Mouse (Mus musculus) granulocyte monocyte progenitor cell, adult 5-6 weeks (primary cell): ENCODE results near the gene Abl1. TPM values are rescaled to one million over a fixed set of nuclear protein-coding genes. Genes with fewer than 3 reads are reported as not detected.
A peak's percentile ranks its signal among the peaks of the same experiment; 100 is the strongest.

Experiments used
- ATAC-seq: replicated peaks from 2 replicates; pipeline ENCODE4 v1.8.0; 2016; ENCODE audit warnings: mild to moderate bottlenecking, moderate TSS enrichment, inconsistent platforms; ENCODE audit not compliant: poor library complexity, severe bottlenecking
- total RNA-seq, 2 experiments: library from RNA; stranded (forward) in 1 of 2; stranded (reverse) in 1 of 2; fragments of 200-712, 200-1000 nt in 1 of 2; fragments of >200 nt in 1 of 2; fragmentation: Nextera tagmentation in 1 of 2; gene quantifications; 2 replicates each; pipeline ENCODE4 v1.2.3; 2014 to 2017

Gene Abl1
- total RNA-seq, 2 experiments from 2014 or later: 24.5 to 65.4 TPM

DNA sequence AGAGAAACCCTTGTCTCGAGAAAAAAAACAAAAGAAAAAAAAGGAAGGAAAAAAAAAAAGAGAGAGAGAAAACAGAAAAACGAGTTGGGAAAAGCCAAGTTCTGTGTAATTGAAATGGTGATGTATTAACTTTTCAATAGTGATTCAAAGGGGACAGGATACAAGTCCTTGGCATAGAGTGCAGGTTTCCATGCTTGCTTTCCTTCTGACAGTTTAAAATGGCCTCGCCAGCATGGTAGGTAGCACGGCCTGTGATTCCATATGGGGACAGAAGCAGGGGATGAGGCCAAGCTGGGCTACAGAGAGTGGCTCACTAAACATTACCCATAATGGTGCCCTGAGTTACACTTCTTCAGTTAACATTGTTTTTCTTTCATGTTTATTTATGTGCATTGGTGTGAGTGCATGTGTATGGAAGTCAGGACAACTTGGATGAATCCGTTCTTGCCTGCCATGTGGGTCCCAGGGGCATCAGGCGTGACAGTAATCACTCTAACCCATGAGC, 6.4 kb upstream of the Abl1 start:
- no peak for ATAC-seq

DNA sequence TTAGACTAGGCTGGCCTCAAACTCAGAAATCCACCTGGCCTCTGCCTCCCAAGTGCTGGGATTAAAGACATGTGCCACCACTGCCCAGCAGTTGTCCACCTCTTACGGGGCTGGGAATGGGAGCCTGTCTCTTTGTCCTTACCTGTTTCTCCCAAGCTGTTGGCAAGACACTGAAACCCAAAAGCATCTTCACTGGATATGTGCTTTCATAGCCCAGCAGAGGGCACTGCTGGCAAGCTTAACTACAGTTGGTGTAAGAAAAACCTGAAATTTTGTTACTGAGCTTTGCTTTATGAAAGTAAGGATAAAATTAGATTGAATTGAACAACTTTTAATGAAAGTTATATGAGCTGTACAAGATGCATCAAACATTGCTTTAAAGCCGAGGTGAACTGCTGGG, 4.5 kb upstream of the Abl1 start:
- no peak for ATAC-seq

DNA sequence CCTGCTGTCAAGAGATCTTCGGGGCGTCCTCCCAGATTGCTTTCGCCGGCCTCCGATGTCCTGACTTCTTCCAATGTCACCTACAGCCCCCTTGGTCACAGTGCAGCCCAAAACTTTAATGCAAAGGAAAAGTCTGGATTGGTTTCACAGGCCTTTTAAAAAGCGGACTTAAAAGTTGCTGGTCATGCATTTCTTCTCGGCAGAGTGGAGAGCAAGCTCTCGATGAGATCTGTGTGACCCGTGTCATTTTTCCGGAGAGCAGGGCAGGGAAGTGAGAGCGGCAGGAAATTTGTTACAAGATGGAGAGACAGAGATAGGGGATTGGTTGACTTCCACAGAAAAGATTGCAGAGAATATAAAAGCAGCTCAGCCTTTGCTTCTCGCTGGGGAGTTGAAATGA, 869 bp downstream of the Abl1 start:
- ATAC-seq: peak; percentile 23; the same call in 1 of the 2 replicates

DNA sequence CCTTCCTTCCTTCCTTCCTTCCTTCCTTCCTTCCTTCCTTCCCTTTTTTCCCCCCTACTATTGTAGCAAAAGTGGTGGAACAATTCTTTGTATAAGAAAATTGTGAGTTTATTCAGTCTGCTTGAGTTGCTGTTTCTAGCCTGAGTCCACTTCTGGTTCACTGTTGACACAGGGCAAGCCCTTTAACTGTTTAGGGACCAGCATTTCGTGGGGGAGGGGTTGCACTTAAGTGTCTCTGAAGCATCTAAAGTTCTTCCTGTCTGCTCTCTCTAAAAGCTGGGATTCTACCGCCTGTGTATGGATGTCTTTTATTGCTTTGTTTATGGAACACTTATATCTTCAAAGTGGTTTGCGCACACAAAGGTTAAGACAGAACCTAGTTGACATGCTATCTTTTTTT, 1.9 kb downstream of the Abl1 start:
- no peak for ATAC-seq

DNA sequence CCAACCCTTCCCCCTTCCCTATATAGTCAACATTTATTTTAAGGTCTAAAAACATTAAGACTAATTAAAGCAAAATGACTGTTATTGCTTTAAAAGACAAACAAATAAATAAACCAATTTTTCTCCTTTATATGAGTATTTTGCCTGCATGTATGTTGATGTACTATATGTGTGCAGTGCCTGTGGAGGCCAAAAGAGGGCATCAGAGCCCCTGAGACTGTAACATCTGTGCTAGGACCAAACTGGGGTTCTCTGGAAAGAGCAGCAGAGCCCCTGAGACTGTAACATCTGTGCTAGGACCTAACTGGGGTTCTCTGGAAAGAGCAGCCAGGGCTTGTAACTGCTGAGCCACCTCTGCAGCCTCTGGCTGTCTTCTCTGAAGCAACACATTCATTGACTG, 10.0 kb downstream of the Abl1 start:
- ATAC-seq: no peak

DNA sequence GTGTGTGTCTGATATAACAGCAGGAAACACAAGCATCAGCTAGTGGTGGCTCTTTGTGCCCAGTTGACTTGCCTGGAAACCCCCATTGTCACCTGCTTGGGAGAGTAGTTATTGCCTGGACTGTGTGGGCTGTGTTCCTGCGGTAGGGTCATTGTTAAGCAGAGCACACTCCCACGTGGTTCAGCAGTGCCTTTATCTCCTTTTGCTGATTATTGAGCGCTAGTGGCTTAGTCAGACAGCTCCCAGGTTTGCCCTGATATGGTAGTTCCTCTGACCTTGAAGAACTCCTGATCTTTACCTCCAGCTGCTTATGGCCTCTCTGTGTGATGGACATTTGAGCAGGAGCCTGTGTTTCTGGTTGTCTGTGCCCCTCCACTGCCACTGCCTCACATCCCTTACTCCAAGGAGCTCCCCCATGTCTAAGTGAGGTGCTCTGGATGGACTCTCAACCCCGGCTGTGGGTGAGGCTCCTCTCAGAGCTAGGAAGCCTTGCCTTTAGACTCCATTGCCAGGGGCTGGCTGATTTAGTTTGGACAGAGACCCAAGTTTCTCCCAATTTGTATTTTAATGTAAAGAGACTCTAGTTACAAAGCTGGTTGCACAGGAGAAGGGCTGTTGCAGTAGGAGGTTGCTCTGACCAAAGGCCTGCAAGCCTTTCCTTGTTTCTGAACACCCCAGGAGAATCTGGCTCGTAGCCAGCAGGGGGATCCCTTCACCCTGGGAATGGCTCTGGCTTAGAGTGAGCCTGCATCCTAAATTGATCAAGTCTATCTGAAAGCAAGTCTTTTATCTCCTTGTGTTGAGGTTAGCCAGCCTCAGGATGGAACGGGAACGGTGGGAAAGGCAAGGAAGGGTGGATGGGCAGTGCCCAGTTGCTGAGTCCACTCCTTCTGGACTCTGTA, 12.6 kb downstream of the Abl1 start:
- no peak for ATAC-seq

DNA sequence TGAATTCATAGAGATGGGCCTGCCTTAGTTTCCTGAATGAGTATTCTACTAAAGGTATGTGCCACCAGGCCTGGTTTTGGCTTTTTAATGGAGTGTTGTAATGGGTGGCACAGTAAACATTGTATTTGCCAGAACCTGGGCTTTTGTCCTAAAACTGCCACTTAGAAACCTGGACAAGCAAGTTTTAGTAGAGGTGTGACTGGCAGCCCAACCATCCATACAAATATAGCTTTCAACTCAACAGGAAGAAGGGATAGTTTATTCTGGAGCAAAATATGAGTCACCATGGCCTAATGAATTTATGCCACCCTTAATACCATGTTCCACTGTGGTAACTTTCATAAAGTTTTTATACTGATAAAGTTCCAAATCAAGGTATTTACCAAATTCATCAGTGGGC, 15.1 kb downstream of the Abl1 start:
- ATAC-seq: no peak

DNA sequence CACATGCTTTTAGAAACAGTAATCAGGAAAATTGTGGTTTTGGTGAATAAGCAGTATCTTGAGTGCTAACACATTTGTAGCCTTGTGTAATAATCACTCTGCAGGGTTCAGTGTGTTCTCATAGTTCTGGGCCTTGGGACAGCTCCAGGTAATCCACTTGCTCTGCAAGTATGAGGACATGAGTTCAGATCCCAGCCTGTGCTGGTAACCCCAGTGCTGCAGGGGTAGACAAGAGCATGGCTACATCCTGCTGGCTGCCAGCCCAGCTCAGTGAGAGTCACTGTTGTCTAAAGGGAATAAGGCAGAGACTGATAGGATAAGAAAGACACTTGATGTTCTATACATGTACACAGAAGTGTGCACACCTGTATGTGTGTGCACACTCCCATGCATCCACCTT, 17.7 kb downstream of the Abl1 start:
- no peak for ATAC-seq

DNA sequence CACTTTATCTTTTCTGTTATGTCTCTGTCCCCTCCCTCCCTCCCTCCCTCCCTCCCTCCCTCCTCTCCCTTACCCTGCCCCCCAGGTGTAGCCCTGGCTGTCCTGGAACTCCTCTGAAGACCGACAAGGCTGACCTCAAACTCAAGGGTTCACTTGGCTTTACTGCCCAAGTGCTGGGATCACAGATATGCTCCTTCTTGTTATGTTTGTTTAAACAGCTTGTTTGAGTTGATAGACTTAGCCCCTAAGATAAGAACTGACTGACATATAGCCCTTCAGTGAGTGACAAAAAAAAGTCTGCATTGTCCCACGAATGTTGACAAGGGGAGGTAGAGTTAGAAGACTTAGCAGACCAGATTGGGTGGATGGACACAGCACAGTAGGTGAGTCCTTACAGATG, 18.4 kb downstream of the Abl1 start:
- no peak for ATAC-seq

DNA sequence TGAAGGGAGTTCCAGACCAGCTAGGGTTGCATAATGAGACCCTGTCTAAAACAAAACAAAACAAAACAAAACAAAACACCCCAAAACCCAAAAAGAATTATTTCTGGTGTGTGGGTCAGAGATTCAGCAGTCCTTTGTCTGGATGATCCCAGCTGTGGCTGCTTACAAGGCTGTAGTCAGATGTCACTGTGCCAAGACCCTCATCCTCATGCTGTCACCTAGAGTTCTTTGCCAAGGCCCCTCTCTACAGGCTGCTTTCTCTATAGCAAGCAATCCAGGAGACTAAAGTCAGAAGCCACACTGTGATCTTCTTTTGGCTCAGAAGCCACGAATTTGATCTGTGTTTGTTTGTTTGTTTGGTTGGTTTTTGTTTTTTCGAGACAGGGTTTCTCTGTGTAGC, 24.5 kb downstream of the Abl1 start:
- ATAC-seq: no peak

DNA sequence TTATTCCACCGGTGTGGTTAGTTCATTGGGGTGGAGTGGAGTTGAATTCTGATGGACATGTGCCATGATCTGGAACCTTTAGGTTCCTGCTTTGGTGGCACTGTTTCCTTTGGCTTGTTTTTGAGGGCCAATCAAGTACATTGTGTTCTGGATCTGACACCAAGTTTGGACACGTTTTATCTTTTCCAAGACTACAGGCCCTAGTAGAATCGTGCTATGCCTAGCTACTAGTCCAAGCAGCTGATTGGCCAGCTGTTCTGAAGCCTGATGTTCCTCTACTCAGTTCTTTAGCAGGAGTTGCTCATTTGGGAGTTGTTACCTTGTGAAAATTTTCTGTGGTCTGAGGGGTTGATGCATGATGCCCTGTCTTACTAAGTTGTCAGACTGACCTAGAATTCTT, 25.6 kb downstream of the Abl1 start:
- no peak for ATAC-seq

DNA sequence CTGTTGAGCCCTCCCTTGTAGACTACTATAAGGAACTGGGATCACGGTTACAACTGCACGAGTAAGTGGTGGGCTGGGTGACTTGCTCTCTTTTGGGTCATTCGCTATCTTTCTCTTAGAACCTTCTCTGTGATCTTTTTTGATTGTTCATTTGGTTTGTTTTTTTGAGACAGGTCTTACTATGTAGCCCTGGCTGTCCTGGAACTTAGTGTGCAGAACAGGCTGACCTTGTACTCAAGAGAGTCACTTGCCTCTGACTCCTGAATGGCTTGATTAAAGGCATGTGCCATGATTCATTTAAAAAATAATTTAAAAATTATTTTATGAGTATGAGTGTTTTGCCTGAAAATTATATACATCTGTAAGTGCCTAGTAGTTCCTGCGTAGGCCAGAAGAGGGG, 26.6 kb downstream of the Abl1 start:
- ATAC-seq: no peak

DNA sequence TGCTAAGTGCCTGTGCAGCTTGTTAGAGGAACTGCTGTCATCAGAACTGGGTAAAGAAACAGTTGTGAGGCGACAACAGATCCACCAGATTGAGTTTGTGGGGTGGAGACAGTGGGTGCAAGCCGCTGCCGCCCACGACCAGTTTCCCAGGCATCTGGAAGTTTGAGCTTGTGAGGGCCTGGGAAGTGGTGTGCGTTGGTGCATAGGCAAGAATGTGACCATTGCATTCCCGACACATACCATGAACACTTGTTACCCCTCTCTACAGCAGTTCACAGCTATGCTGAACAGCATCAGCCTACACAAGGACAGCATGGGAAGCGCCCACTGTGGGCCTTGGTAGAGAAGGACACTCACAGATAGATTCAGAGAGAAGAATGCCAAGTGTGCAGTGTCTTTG, 27.8 kb downstream of the Abl1 start:
- no peak for ATAC-seq

DNA sequence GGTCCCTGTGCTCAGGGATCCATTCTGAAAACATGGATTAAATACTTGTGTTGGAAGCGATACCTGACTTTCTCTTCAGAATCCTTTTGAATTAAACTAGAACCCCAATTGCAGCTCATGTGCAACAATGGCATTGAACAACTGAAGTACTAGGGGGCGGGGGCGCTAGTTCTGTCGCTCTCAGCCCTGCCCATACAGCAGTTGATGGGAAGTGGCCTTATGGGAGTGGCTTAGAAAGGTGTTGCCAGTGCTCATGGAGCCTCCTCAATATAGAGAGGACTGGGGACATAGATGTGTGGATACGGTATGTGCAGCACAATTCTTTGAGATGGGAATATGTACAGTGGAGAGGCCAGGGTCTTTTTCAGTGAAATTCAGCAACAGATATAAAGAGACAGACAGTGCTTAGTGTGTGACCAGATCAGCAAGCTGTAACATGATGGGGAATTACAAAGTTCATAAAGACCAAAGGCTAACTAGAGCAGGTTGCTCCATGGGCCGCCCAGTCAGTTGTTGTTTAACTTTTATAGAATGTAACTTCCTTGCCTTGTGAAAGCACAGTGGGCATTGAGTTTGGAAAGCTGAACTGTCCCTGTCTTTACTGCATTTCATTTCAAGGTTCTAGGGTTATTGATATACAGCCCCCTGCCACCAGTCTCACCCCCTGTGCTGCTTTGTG, 31.2 kb downstream of the Abl1 start:
- no peak for ATAC-seq

DNA sequence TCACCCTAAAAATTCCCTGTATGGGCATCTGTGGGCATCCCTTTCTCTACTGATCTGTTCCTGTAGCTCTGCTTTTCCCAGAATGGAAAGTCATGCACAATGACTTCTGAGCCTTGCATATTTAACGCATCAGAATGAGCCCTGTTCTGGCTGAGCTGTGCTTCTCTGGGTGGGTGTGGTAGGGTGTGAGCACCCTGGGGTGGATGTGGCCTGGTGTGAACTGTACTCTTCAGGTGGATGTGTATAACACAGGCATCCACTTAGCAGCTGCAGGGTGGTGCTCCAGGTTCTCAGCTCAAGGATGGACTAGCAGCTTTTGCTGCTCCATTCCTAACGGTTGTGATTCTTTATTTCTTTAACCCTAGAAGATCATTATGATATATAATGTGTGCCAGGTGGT, 31.8 kb downstream of the Abl1 start:
- ATAC-seq: no peak

DNA sequence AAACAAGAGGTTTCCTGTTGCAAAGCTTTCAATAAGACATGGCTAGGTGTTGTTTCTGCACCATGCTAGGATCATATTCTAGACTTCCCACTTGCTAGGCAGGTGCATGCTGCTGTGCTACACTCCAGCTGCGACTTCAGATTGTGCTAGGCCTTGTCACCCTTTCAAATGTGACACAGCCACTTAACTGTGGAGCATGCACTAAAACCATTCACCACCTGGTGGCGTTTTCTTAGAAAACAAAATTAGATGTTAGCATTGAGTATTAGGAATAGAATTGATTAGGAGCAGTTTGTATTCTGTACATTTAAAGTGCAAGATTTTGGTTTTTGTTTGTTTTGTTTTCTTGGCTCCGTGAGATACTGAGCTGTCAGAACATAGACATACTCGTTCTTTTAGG, 32.6 kb downstream of the Abl1 start:
- ATAC-seq: no peak

DNA sequence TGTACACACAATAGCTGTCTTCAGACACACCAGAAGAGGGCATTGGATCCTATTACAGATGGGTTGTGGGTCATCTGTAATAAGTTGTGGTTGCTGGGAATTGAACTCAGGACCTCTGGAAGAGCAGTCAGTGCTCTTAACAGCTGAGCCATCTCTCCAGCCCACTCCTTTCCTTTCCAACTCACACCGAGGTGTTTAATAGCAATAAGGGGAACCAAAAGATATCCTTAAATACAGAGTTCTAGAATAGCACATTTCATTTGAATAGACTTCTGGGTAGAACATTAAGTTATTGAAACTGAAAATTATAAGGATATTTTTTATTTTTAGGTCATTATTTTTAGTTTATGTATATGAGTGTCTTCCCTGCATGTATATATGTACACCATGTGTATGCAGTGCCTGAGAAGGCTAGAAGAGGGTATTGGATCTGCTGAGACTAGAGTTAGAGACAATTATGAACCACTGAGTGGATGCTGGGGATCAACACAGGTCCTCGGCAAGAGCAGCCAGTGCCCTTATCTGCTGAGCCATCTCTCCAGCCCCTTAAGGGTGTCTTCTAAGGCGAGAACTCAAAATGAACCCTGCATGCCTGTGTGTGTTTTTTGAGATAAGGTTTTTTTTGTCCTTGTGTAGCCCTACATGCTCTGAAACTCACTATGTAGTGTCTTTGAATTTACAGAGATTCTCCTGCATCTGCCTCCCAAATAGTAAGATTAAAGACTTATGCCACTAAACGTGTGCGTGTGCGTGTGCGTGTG, 36.7 kb downstream of the Abl1 start:
- no peak for ATAC-seq

DNA sequence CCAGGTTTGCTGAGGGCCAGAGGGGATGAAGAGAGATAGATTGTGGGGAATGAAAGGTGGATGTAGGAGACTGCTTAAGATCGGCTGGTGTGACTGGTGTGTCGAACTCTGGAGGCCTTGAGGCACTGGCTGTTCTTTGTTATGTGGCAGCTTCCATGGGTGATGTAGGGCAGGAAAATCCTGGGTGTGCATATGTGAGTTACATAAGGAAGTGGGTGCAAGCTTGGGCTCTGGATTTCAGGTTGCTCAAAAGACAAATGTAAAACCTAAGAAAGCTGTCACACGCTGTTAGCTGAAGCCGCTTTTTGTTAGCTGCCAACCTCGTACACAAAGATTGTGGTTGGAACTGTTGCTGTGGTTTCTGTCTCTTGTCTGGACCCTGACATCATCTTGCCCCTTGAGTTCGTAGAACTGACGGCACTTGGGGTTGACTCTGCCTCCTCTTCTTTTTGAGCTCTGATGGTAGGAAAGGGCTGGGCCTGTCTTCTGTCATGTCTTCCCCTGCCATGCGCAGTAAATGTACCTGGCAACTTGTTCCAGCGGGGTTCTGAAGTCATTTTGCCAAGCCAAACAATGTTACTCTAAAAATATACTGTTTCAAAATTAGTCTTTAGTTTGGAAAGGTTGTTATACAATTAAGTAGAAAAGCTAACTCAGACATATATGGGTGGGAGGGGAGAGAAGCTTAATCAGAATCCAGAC, 39.6 kb downstream of the Abl1 start:
- no peak for ATAC-seq

DNA sequence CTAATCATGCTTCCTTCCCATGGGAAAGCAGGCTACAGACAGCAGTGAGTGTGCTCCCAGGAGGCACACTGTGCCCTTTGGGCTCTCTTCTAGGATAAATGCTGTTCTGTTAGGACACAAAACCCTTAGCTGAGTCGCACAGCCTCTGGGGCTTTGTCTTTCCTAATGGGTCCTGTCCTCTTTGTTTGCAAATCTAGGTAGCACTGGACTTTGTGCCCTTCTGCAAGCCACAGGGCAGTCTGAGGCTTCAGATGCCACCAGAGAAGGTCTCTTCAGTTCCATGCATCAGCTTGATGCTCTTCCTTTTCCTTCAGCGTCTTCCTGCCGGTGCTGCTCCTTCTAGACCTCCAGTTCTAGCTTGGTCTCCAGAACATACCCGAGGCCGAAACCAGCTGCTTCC, 42.5 kb downstream of the Abl1 start:
- no peak for ATAC-seq

DNA sequence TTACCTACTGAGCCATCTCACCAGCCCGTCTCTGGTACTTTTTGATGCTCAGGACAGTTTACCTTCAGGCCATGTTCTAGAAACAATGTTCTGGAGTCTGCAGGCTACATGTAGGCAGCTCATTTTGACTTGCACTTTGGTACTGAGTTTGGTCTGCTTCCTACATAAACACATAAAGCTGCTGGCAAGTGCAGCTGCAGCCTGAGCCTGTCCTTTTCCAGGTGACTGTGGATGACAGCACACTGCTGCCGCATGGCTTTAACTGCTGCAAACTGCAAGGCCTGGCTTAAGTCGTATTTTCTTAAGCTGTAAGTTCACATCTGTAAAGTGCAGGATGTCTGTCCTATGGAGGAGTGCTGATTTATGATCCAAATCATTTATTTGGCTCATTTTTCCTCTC, 44.3 kb downstream of the Abl1 start:
- ATAC-seq: no peak
